Mouse (Mus musculus): ENCODE data around the gene Csrnp3.
A peak's percentile ranks its signal among the peaks of the same experiment; 100 is the strongest.

The Csrnp3 gene

DNA sequence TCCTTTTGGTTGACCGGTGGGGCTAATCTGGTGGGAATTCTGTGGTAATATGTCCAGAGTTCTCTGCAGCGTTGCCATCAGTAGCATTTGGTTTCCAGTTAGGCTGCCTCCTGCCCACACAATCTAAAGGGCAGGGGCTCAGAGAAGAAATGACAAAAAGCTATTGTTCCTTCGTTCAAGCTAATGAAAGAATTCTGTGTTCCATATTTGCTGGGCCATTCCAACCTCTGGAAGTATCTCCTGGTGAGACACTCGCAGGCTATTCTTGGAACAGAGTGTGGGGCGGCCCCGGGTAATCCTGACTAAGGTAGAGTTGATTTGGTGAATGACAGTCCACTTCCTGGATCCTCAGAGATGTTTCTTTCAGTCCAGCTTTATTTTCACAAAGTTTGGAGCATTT lies 179.3 kb downstream of the Csrnp3 start:
- DNase-seq, result no peak

DNA sequence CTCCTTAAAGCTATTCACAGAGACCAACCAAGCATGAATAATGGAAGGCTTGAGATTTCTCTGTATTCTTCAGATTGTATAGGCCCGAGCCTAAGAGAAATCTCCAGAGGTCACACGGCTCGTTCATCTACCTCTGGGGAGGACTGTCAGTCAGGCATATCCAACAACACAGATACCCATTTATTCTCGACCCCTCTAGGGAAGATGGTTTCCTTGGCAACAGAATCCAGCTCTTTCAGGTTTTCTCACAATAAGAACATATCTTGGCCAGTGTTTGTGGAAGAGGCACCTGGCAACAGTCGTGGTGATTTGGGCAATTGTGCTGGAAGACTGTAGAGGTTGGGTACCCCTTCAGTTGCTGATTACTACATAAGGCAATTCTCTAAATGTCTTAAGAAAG lies 183.2 kb downstream of the Csrnp3 start:
- no peak for DNase-seq

DNA sequence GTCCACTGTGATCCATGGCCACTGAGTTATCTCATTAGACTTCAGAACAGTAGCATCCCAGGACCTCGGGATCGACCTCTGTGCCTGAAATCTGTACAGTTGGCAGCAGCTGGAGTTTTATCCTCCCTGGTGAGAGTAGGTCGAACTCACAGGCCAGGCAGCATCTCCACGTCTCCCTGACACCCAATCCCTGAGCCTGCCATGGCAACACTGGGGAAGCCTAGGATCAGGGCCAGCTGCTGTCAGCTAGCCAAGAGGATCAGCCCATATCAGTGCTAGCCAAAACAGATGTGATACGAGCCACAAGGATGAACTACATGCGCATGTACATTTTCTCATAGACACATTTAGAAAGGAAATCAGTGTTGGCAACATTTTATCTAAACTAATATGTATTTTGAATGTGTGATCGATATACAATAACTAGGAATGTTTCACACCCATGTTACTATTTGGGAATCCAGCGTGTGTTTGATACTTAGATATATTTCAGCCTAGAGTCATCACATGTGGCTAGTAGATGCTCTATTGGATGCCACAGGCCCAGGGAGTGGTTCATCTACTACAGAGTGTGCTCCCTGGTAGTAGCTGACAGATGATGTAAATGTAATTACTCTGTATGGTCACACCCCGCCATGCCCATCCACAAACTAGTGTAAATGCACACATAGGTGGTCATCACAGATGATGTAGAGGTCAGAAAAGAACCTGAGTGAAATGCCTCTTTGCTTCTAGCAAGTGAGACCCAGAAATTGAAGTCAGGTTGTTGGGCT lies 189.5 kb downstream of the Csrnp3 start:
- no peak for DNase-seq

DNA sequence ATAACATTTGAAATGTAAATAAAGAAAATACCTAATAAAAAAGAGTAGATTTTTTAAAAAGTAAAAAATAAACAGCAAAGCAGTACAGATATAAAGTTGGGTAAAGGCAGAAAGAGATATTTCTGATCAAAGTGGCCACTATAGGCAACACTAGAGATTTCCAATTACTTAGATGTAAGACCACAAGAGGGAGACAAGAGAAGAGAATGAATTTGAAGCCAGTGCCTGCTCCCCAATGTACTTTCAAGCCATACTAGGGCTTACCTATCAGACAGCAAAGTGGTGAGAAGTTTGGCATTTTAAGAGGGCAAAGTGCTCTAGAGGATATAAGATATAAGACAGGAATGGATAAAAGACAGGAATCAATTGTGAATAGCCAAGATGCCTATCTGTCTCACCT lies 195.0 kb downstream of the Csrnp3 start:
- DNase-seq, result no peak

DNA sequence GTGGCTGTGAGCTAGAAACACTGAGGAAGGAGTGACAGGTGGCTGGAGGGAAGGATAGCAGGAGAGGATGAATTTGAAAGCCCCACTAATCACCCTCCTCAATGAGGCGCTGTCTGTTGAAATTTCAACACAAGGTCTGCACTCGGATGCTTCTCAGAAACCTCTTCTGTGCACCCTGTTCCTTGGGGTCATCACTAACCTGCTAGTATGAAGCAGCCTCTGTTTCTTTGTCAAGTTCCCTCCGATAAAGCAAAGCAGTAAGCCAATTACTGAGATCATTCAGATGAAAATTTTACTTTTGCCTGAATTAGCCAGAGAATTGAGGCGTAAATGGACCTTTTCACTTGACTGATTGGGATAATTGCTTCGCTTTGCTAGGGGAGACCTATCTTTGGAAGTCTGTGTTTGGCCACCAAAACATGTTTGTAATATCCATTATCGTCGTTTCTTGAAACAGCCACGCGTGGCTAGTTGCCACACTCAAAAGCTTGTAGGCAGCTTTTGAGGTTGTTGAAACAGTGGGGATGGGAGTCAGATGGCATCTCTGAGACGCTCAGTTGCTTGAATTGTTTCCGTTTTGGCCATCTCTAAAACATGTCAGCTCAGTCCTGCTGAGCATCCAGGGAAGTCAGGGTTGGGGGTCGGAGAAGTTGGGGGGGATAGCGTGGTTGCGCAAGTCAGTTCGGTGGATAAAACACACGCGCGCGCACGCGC lies 195.8 kb downstream of the Csrnp3 start:
- DNase-seq, result no peak

DNA sequence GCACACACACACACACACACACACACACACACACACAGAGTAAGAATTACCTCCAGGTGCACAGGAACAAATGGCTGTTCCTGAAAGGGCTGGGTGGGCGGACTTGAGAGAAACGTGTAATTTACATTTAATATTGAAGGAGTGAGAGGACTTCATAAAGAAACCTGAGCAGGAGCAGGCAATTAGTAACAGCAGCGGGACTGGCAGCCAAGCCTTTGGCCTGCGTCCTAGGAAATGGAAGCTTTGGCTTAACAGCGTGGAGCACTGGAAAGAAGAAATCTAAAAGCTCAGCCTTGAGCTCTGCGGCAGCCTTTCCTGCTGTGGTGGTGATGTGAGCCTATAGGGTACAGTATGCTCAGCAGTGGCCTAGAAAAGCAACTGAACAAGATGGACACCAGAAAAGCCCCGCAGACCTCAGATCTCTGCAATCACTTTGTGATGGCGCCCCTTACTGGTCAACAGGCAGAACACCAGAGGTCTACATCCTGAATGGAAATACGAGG lies 196.4 kb downstream of the Csrnp3 start:
- DNase-seq, result peak; percentile 4

DNA sequence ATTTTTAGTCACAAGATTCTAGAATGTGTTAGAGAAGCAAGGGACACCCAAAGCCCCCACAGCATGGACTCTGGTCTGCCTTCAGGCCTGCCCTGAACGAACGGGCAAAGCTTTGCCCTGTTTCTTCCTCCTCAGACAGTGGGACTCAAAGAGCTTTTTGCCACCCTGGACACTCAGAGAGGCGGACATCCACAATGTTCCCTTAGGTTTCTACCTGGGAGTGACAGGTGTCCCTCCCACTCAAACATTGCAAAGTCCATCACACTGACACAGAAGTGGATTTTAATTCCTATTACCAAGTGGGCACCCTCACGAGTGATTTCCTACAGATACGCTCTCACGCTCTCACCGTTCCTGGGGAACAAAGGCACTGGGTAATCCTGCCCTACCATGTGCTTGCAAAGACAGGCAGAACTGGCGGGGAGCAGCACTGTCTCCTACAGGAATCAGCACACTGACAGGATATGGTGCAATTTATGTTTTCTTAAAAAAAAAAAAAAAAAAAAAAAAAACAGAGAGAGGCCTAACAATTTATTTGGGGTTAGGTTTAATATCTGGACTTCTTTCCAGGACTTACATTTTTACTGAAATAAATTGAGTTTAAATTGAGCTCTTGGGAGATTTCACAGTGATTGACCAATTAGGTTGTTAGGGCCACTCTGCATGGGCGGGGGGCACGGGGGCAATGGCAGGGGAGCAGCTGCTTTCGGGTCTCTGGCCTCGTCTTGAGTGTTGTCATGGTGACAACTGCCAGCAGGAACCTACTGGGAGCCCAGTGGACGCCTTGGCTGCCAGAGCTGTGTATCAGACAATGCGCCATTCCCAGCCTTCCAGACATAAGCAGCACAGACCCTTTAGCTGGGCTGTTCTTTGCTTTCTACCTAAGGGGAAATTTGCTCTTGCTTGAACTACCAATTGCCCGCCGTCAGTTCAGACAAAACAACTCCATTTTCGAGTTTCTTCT lies 198.2 kb downstream of the Csrnp3 start:
- DNase-seq, result no peak

DNA sequence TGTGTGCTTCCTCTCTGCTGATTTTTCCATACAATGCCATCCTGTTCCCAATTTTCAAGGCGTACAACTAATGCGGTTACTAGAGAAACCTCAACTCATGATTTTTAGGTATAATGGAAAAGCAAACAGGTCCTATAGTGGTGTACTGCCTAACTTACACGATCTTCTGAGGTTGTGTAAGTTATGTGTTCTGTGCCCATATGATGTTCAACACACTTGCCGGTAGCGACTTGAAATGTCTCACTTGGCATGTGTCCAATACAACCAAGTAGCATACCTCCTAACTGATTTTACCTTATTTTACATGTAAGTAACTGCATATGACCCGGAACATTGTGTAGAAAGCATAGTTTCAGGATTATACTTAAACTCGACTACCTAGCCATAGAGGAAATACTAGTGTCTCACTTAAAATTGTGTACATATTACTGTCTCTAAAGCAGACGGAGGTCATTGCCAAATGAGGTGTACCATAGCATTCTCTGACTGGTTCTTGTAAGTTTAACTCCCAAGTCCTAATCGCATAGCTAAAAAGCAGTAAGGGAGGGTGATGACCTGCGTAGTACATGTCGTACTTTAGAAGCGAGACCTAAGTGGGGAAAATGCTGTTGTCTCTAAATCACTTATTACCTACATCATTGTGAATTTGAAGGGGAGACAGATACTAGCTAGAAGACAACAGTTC lies 199.0 kb downstream of the Csrnp3 start:
- DNase-seq, result no peak

DNA sequence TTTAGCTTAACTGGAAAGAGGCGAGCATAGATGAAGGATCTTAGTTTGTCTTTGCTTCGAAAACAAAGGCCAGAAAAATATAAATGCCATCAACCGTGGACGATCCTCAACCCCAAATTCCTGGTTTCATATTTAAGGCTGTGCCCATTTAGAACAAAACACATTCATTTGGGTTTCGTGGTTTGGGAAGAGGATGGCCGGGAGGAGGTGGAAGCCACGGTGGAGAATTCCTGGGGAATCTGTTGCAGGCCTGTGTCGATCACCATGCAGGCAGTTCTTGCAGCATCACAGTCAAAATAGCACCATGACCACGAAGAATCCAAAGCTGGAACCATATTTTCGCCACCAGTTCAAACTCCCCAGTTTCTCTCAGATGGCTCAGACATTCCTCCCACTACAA lies 217.7 kb downstream of the Csrnp3 start:
- no peak for DNase-seq

DNA sequence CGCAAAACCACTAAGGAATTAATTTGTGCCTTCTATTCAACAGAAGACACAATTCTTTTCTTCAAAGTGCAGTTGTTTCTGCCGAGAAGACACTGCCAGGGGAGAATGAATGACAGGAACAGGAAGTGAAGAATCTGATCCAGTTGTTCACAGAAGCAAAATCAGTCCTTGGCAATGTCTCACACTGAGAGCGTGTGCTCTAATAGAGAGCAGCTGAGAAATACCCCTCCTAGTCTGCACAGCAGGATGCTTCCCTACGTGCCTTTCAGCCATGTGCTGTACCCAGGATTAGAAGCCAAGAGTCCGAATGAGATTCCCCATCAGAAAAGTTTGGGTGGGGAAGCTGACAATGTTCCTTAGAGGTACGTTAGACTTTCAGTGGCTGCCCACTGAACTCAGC lies 223.9 kb downstream of the Csrnp3 start:
- DNase-seq, result no peak

DNA sequence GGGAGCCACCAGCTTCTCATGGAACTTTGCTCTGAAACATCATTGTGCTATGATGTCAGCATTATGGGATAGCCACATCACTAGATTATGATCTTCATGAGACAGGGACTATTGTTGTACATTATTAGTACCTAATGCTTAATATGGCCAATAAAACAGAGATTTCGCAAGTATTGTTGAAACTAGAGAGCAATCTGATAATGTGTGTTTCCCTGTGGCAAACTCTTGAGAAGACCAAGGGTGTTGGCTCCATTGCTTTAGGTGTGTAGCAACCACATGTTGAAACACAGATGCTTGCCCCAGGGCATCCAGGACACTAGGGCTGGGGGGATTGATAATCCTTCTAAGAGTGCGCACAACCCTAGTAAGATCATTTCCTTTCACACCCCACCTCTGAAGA lies 235.2 kb downstream of the Csrnp3 start:
- DNase-seq, result no peak
